8 mouse cellular contexts compared by ENCODE assay signal in genomic region chrX:158043057-158043843, GRCm38 (mm10). TPM values are rescaled to one million over a fixed set of nuclear protein-coding genes. Genes with fewer than 3 reads are reported as not detected.
DNase-seq lines count a peak whose midpoint lies in the region; ATAC-seq and TF ChIP-seq lines count a peak whose summit lies in the region.

Gene Cnksr2 (minus strand): TSS chrX:158043294.

- no peak within 1 kb of the TSS for H3K27ac ChIP-seq in embryonic facial prominence, embryonic 14.5 days (replicated peaks; ENCODE audit: low read depth, low read length)
- H3K27ac ChIP-seq in hindbrain, embryonic 12.5 days, result peak within 1 kb of the TSS; percentile 84
- H3K27ac ChIP-seq in stomach, postnatal 0 days (replicated peaks), result no peak within 1 kb of the TSS

- WGBS in embryonic facial prominence, embryonic 14.5 days, result 35% methylated on average over 2 of the region's 99 CpGs
- 24% methylated on average over 52 of the region's 99 CpGs for WGBS in hindbrain, embryonic 12.5 days
- 8% methylated on average over 36 of the region's 99 CpGs for WGBS in stomach, postnatal 0 days

- peak within 1 kb of the TSS; percentile 72 for H3K9ac ChIP-seq in embryonic facial prominence, embryonic 14.5 days (ENCODE audit: low read depth, low read length)
- peak within 1 kb of the TSS; percentile 75 for H3K9ac ChIP-seq in hindbrain, embryonic 12.5 days
- peak within 1 kb of the TSS; percentile 45 for H3K9ac ChIP-seq in stomach, postnatal 0 days (ENCODE audit: low read length)

- ATAC-seq in embryonic facial prominence, embryonic 14.5 days (ENCODE audit: low read depth), result peak; percentile 76
- ATAC-seq in hindbrain, embryonic 12.5 days (ENCODE audit: low FRiP score), result peak; percentile 81
- peak; percentile 54 for ATAC-seq in stomach, postnatal 0 days (ENCODE audit: low FRiP score, low TSS enrichment)

- no peaks in the 10 kb centered on the region for H3K4me1 ChIP-seq in embryonic facial prominence, embryonic 14.5 days (ENCODE audit: control insufficient read depth, insufficient read depth, low read length)
- no peaks in the 10 kb centered on the region for H3K4me1 ChIP-seq in hindbrain, embryonic 12.5 days
- no peaks in the 10 kb centered on the region for H3K4me1 ChIP-seq in stomach, postnatal 0 days (replicated peaks; ENCODE audit: control insufficient read depth, insufficient read depth)

- H3K4me2 ChIP-seq in embryonic facial prominence, embryonic 14.5 days (ENCODE audit: low read depth, low read length), result peak within 1 kb of the TSS; percentile 57
- peak within 1 kb of the TSS; percentile 59 for H3K4me2 ChIP-seq in hindbrain, embryonic 12.5 days (replicated peaks)
- peak within 1 kb of the TSS; percentile 73 for H3K4me2 ChIP-seq in stomach, postnatal 0 days (replicated peaks; ENCODE audit: low read depth)

- no peaks in the 10 kb centered on the region for H3K36me3 ChIP-seq in embryonic facial prominence, embryonic 14.5 days (ENCODE audit: control insufficient read depth, insufficient read depth, low read length)
- H3K36me3 ChIP-seq in hindbrain, embryonic 12.5 days, result no peaks in the 10 kb centered on the region
- H3K36me3 ChIP-seq in stomach, postnatal 0 days (ENCODE audit: control insufficient read depth, insufficient read depth, low read length), result no peaks in the 10 kb centered on the region

- peak; percentile 11 to 20 for DNase-seq in adrenal gland, adult 18-20 months (ENCODE audit: low spot score in 2 of 2)
- no peak for DNase-seq in adrenal gland, postnatal 4 days (ENCODE audit: low spot score in 2 of 2)
- DNase-seq in adrenal gland, postnatal 14 days, result peak; percentile 35
- peak; percentile 33 for DNase-seq in embryonic facial prominence, embryonic 14.5 days (ENCODE audit: low spot score)
- DNase-seq in left cerebral cortex, adult 8-10 months (ENCODE audit: low spot score in 2 of 2), result peak; percentile 23 to 47
- peak; percentile 41 for DNase-seq in mesoderm, embryonic 11.5 days (ENCODE audit: low read depth, low spot score)
- peak; percentile 28 for DNase-seq in stomach, postnatal 0 days (ENCODE audit: low spot score)

- 0 out of 2 replicates have a peak, but pooled peaks cover 2% of the 10 kb centered on the region for H3K27me3 ChIP-seq in embryonic facial prominence, embryonic 14.5 days (replicated peaks; ENCODE audit: control insufficient read depth, insufficient read depth, low read length)
- H3K27me3 ChIP-seq in hindbrain, embryonic 12.5 days, result no peaks in the 10 kb centered on the region
- H3K27me3 ChIP-seq in stomach, postnatal 0 days (ENCODE audit: control insufficient read depth, insufficient read depth, low read length), result no peaks in the 10 kb centered on the region

- TF ChIP-seq EP300 in stomach, postnatal 0 days (optimal IDR thresholded peaks at IDR 0.05), result no peak

- peak within 1 kb of the TSS; percentile 54 for H3K4me3 ChIP-seq in embryonic facial prominence, embryonic 14.5 days (ENCODE audit: low read depth, low read length)
- H3K4me3 ChIP-seq in hindbrain, embryonic 12.5 days, result peak within 1 kb of the TSS; percentile 63
- H3K4me3 ChIP-seq in stomach, postnatal 0 days (ENCODE audit: low read depth, low read length), result peak within 1 kb of the TSS; percentile 54

- H3K9me3 ChIP-seq in embryonic facial prominence, embryonic 14.5 days (ENCODE audit: control insufficient read depth, low read length), result no peaks in the 10 kb centered on the region
- no peaks in the 10 kb centered on the region for H3K9me3 ChIP-seq in hindbrain, embryonic 12.5 days (replicated peaks)
- no peaks in the 10 kb centered on the region for H3K9me3 ChIP-seq in stomach, postnatal 0 days (ENCODE audit: control insufficient read depth, low read length)

- peak; percentile 25; the same call in 1 of the 2 replicates for TF ChIP-seq CTCF in stomach, postnatal 0 days (IDR thresholded peaks at IDR 0.05; ENCODE audit: low read depth)

RNA-seq across cellular contexts. Expression of gene Cnksr2, which starts in this region (rescaled TPM):
- total RNA-seq in adrenal gland, adult 18-20 months (2021), result 1 to 10 TPM; 5.4 to 6.2 TPM
- 1 to 10 TPM; 9.4 TPM for total RNA-seq in adrenal gland, postnatal 4 days (2021)
- 4.9 and 5.9 TPM in 2 replicates for total RNA-seq in adrenal gland, postnatal 14 days (2021)
- polyA plus RNA-seq in embryonic facial prominence, embryonic 14.5 days (2014; fragmentation: Nextera tagmentation; extraction: Ambion mirVana), result 2.0 and 2.5 TPM in 2 replicates
- polyA plus RNA-seq in hindbrain, embryonic 12.5 days (2016; fragmentation: Nextera tagmentation; extraction: Ambion mirVana), result 7.8 and 8.2 TPM in 2 replicates
- total RNA-seq in left cerebral cortex, adult 8-10 months (2022), result 100 to 1,000 TPM; 194 to 235 (median 217) TPM
- 0.33 and 0.34 TPM in 2 replicates for polyA plus RNA-seq in stomach, postnatal 0 days (2015; fragmentation: Nextera tagmentation; extraction: Ambion mirVana)

Comparison
In these comparisons a context has a peak if more than half of its experiments do, and no peak if none do; other contexts are left out.
1. RNA of gene Cnksr2 (total RNA-seq): 194 to 235 TPM in left cerebral cortex, adult 8-10 months; 9.4 TPM in adrenal gland, postnatal 4 days, 5.4 to 6.2 TPM in adrenal gland, adult 18-20 months and 4.9 to 5.9 TPM in adrenal gland, postnatal 14 days; every median in the first group is over 10 times any median in the second.
2. DNase-seq: peak in adrenal gland, adult 18-20 months (2 of 2), adrenal gland, postnatal 14 days (single experiment), embryonic facial prominence, embryonic 14.5 days (single experiment), left cerebral cortex, adult 8-10 months (2 of 2) and mesoderm, embryonic 11.5 days (single experiment); none in adrenal gland, postnatal 4 days (0 of 2).
3. Peak in DNase-seq, ATAC-seq, H3K4me3 ChIP-seq, H3K9ac ChIP-seq and H3K4me2 ChIP-seq in stomach, postnatal 0 days; RNA of the gene not detected or under 1 TPM.
4. Peak in every context shown above with its lines, with median percentiles within 50 percentile points of each other: ATAC-seq, H3K4me2 ChIP-seq, H3K4me3 ChIP-seq and H3K9ac ChIP-seq.